Mouse (Mus musculus) leukemia stem cell, adult 10-12 weeks (primary cell): ENCODE results near the gene 4930470P17Rik. TPM values are rescaled to one million over a fixed set of nuclear protein-coding genes. Genes with fewer than 3 reads are reported as not detected.

Experiments
- polyA plus RNA-seq: library from polyadenylated mRNA; stranded (reverse); fragments of >175 nt; gene quantifications from 2 replicates; pipeline ENCODE4 v1.2.3, GENCODE M21; 2012; ENCODE audit warnings: low replicate concordance

The 4930470P17Rik gene
- not detected in 2 replicates for polyA plus RNA-seq

DNA sequence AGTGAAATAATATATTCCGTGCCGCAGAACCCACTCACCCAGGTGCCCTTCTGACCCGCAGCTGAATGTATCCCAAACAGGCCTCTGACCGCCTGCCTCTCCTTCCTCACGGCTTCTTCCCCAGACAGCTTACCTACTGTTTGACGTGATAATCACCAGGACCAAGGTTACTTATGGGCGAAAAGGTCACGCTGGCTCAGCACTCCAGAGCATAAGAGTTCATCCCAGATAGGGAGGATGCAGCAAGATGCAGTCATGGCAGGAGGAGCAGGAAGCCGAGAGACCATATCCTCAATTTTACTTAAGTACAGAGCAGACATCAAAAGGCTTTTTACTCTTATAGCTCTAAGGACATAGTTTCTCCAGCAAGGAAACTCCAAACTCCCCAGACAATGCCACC lies at the start of gene 4930470P17Rik:
4930470P17Rik (minus strand) TSS at position 101 of the 400 bp plus-strand sequence.

Other genes starting within 250 kb of the 4930470P17Rik start
- 0.68 TPM in 1 of 2 replicates, not detected in the other for gene Bcas1, start 174.2 kb downstream of the 4930470P17Rik start, polyA plus RNA-seq
- gene Pfdn4, start 105.6 kb downstream of the 4930470P17Rik start, polyA plus RNA-seq, result 4.7 and 6.3 TPM in 2 replicates
- gene Cyp24a1, start 104.9 kb downstream of the 4930470P17Rik start, polyA plus RNA-seq, result not detected in 2 replicates
- gene Dok5, start 129.8 kb upstream of the 4930470P17Rik start, polyA plus RNA-seq, result 0.16 TPM in 1 of 2 replicates, not detected in the other